8 mouse cellular contexts compared by ENCODE assay signal in the genomic region with DNA sequence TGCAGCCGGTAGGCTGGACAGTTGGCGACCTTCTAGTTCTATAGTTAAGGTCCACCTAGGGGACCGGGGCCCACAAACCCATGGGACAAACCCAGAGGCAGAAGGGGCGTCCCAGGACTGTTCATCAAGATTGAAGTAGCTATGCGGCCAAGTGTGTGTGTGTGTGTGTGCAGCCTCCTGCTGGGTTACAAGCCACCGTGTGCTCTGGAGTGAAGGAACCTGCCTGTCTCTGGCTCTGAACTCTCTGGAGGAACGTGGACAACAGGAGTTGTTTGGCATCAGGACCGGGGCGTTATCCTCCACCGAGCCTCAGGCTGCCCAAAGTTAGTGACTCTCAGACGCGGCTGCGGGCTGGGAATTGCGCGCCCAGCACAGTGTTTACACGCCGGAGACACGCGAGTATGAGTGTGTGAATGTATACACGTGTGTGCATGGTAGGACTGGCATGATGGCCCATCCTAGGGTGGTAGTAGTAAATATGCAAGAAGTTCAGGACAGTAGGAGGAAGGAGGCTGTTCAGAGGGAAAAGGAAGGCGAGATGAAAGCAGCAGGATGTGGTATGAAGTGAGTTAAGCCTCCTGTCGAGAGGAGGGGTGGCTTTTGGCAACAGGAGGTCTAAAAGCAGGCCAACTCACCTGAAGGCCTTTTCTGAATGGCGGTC. TPM values are rescaled to one million over a fixed set of nuclear protein-coding genes. Genes with fewer than 3 reads are reported as not detected.
DNase-seq lines count a peak whose midpoint lies in the region; ATAC-seq and TF ChIP-seq lines count a peak whose summit lies in the region.

No protein-coding gene starts in this region.

- H3K4me1 ChIP-seq in lung, adult 2 months (ENCODE audit: control insufficient read depth, insufficient read depth, low read length), result no peaks in the 10 kb centered on the region
- peaks cover 9% of the 10 kb centered on the region; the same call in 1 of the 2 replicates for H3K4me1 ChIP-seq in embryonic facial prominence, embryonic 14.5 days (ENCODE audit: control insufficient read depth, insufficient read depth, low read length)
- H3K4me1 ChIP-seq in limb, embryonic 13.5 days, result peaks cover 23% of the 10 kb centered on the region
- H3K4me1 ChIP-seq in olfactory bulb, adult 2 months (ENCODE audit: control insufficient read depth, insufficient read depth, low read length), result peaks cover 3% of the 10 kb centered on the region; the same call in 1 of the 2 replicates
- no peaks in the 10 kb centered on the region for H3K4me1 ChIP-seq in cerebellum, adult 2 months (ENCODE audit: control insufficient read depth, insufficient read depth, low read length)

- peak overlapping the region; percentile 40 for H3K4me3 ChIP-seq in lung, adult 2 months (replicated peaks; ENCODE audit: extremely low read depth, low read depth, low read length)
- peak overlapping the region; percentile 49 for H3K4me3 ChIP-seq in embryonic facial prominence, embryonic 14.5 days (ENCODE audit: low read depth, low read length)
- peak overlapping the region; percentile 47 for H3K4me3 ChIP-seq in limb, embryonic 13.5 days
- H3K4me3 ChIP-seq in olfactory bulb, adult 2 months (ENCODE audit: insufficient read depth, low read depth, low read length), result peak overlapping the region; percentile 35
- H3K4me3 ChIP-seq in cerebellum, adult 2 months (replicated peaks; ENCODE audit: insufficient read depth, low read depth, low read length), result no peak overlapping the region

- no peak overlapping the region for H3K27ac ChIP-seq in embryonic facial prominence, embryonic 14.5 days (replicated peaks; ENCODE audit: low read depth, low read length)
- H3K27ac ChIP-seq in limb, embryonic 13.5 days, result no peak overlapping the region
- H3K27ac ChIP-seq in olfactory bulb, adult 2 months (ENCODE audit: insufficient read depth, low read depth, low read length), result no peak overlapping the region
- H3K27ac ChIP-seq in cerebellum, adult 2 months (ENCODE audit: insufficient read depth, low read length), result no peak overlapping the region

- no peak for TF ChIP-seq POLR2A in lung, adult 2 months (IDR thresholded peaks at IDR 0.05; ENCODE audit: borderline replicate concordance, extremely low read depth, low read depth, low read length)
- TF ChIP-seq POLR2A in olfactory bulb, adult 2 months (IDR thresholded peaks at IDR 0.05; ENCODE audit: insufficient read depth, low read depth, low read length), result no peak
- no peak for TF ChIP-seq POLR2A in cerebellum, adult 2 months (IDR thresholded peaks at IDR 0.05; ENCODE audit: borderline replicate concordance, insufficient read depth, low read length)

- no peaks in the 10 kb centered on the region for H3K36me3 ChIP-seq in embryonic facial prominence, embryonic 14.5 days (ENCODE audit: control insufficient read depth, insufficient read depth, low read length)
- no peaks in the 10 kb centered on the region for H3K36me3 ChIP-seq in limb, embryonic 13.5 days

- no peaks in the 10 kb centered on the region for H3K9me3 ChIP-seq in embryonic facial prominence, embryonic 14.5 days (ENCODE audit: control insufficient read depth, low read length)
- no peaks in the 10 kb centered on the region for H3K9me3 ChIP-seq in limb, embryonic 13.5 days

- 28% methylated on average over 23 of the region's 23 CpGs for WGBS in lung, adult 2 months
- 31% methylated on average over 23 of the region's 23 CpGs for WGBS in embryonic facial prominence, embryonic 14.5 days
- 26% methylated on average over 23 of the region's 23 CpGs for WGBS in limb, embryonic 13.5 days
- 48% methylated on average over 23 of the region's 23 CpGs for WGBS in olfactory bulb, adult 2 months
- 36% methylated on average over 23 of the region's 23 CpGs for WGBS in cerebellum, adult 2 months

- TF ChIP-seq CTCF in lung, adult 2 months (IDR thresholded peaks at IDR 0.05; ENCODE audit: insufficient read depth, low read length), result no peak
- TF ChIP-seq CTCF in olfactory bulb, adult 2 months (IDR thresholded peaks at IDR 0.05; ENCODE audit: insufficient read depth, low read depth, low read length), result no peak
- no peak for TF ChIP-seq CTCF in cerebellum, adult 2 months (IDR thresholded peaks at IDR 0.05; ENCODE audit: borderline replicate concordance, insufficient read depth, low read depth, low read length)

- H3K4me2 ChIP-seq in embryonic facial prominence, embryonic 14.5 days (ENCODE audit: low read depth, low read length), result peak overlapping the region; percentile 65
- peak overlapping the region; percentile 70 for H3K4me2 ChIP-seq in limb, embryonic 13.5 days (replicated peaks)

- peaks cover 15% of the 10 kb centered on the region; the same call in 1 of the 2 replicates for H3K27me3 ChIP-seq in embryonic facial prominence, embryonic 14.5 days (replicated peaks; ENCODE audit: control insufficient read depth, insufficient read depth, low read length)
- H3K27me3 ChIP-seq in limb, embryonic 13.5 days, result peaks cover 28% of the 10 kb centered on the region
- H3K27me3 ChIP-seq in cerebellum, adult 2 months (ENCODE audit: control insufficient read depth, insufficient read depth, low read length), result peaks cover 2% of the 10 kb centered on the region; the same call in 1 of the 2 replicates

- ATAC-seq in embryonic facial prominence, embryonic 14.5 days (ENCODE audit: low read depth), result 0 out of 2 replicates have a peak, but pooled peaks have one; percentile 19
- no peak for ATAC-seq in limb, embryonic 13.5 days (ENCODE audit: low FRiP score, low read depth)

- no peak for DNase-seq in lung, adult 2 months
- no peak for DNase-seq in lung, adult 18-20 months
- no peak for DNase-seq in embryonic facial prominence, embryonic 14.5 days (ENCODE audit: low spot score)
- DNase-seq in right cerebral cortex, postnatal 4 days, result no peak
- DNase-seq in cerebellum, adult 2 months, result no peak
- DNase-seq in adrenal gland, adult 18-20 months (ENCODE audit: low spot score in 2 of 2), result no peak

- H3K9ac ChIP-seq in embryonic facial prominence, embryonic 14.5 days (ENCODE audit: low read depth, low read length), result peak overlapping the region; percentile 64
- peak overlapping the region; percentile 63; the same call in 1 of the 2 replicates for H3K9ac ChIP-seq in limb, embryonic 13.5 days

RNA-seq across cellular contexts. Expression of a gene that starts 0.6 kb away (rescaled TPM):
- polyA plus RNA-seq in lung, adult 2 months (2012; rRNA removed), result 10.8 and 11.7 TPM in 2 replicates
- polyA plus RNA-seq in embryonic facial prominence, embryonic 14.5 days (2014; fragmentation: Nextera tagmentation; extraction: Ambion mirVana), result 0.48 and 1.1 TPM in 2 replicates
- polyA plus RNA-seq in limb, embryonic 13.5 days (2015; fragmentation: Nextera tagmentation; extraction: Ambion mirVana), result 0.51 and 0.61 TPM in 2 replicates
- polyA plus RNA-seq in olfactory bulb, adult 2 months (2012; ENCODE audit: insufficient read depth, insufficient read length, low replicate concordance, missing spikeins), result not detected in 2 replicates
- polyA plus RNA-seq in cerebellum, adult 2 months (2012; rRNA removed), result 0.93 TPM in 2 replicates
- total RNA-seq in adrenal gland, adult 18-20 months (2021), result 1 to 10 TPM; 1.6 to 3.0 TPM

RNA-seq across cellular contexts. Expression of a gene that starts 31.9 kb away (rescaled TPM):
- polyA plus RNA-seq in lung, adult 2 months (2012; rRNA removed), result 58.8 and 65.7 TPM in 2 replicates
- polyA plus RNA-seq in embryonic facial prominence, embryonic 14.5 days (2014; fragmentation: Nextera tagmentation; extraction: Ambion mirVana), result 4.6 and 6.3 TPM in 2 replicates
- 5.5 and 7.0 TPM in 2 replicates for polyA plus RNA-seq in limb, embryonic 13.5 days (2015; fragmentation: Nextera tagmentation; extraction: Ambion mirVana)
- not detected in 2 replicates for polyA plus RNA-seq in olfactory bulb, adult 2 months (2012; ENCODE audit: insufficient read depth, insufficient read length, low replicate concordance, missing spikeins)
- 22.0 and 26.2 TPM in 2 replicates for polyA plus RNA-seq in cerebellum, adult 2 months (2012; rRNA removed)
- total RNA-seq in adrenal gland, adult 18-20 months (2021), result 10 to 100 TPM; 13.8 to 14.1 TPM
